Mouse (Mus musculus): Measurements from ENCODE around the gene Rnf224.
A peak's percentile ranks its signal among the peaks of the same experiment; 100 is the strongest.
"Not testable (repeated sequence)": the region's sequence is repeated elsewhere in the genome, so short reads cannot be mapped to it uniquely, and the experiment has no call there.

The Rnf224 gene

GRCm38 (mm10) chr2:25236614-25237013 is at the start of gene Rnf224:
Gene Rnf224, minus strand, starts transcription at chr2:25236787.
- DNase-seq, result no peak

GRCm38 (mm10) chr2:25286314-25286713 is 49.7 kb upstream of the Rnf224 start:
- DNase-seq, result no peak

- DNase-seq, result no peak
Observed at GRCm38 (mm10) chr2:25285551-25285950, 49.0 kb upstream of the Rnf224 start.

GRCm38 (mm10) chr2:25278928-25279882 is 42.6 kb upstream of the Rnf224 start:
- DNase-seq, result no peak

DNA sequence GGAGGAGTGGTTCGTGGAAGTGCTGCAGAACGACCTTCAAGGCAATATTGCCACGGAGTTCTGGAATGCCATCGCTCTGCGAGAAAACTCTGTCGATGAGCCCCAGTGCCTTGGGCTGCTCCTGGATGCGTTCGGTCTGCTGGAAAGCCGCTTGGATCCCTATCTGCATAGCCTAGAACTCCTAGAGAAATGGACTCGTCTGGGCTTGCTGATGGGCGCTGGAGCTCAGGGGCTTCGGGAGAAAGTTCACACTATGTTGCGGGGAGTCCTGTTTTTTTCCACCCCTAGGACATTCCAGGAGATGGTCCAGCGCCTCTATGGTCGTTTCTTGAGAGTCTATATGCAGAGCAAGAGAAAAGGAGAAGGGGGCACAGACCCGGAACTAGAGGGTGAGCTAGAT is 36.4 kb upstream of the Rnf224 start:
- no peak for DNase-seq

DNA sequence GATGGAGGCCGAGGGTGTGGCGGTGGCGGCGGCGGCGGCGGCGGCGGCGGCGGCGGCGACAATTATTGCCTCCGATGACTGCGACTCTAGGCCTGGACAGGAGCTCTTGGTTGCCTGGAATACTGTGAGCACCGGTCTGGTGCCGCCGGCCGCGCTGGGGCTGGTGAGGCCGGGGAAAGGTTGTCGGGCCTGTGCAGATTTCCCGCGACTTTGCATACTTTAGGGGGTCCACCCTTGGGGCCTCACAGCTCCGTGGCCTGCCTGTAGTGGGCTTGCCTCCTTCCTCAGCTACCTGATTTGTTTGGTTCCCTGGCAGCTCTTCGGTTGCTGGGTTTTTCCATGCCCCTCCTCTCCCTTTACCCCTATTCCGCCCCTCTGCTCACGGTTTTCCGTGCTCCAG is 35.9 kb upstream of the Rnf224 start:
- no peak for DNase-seq

DNA sequence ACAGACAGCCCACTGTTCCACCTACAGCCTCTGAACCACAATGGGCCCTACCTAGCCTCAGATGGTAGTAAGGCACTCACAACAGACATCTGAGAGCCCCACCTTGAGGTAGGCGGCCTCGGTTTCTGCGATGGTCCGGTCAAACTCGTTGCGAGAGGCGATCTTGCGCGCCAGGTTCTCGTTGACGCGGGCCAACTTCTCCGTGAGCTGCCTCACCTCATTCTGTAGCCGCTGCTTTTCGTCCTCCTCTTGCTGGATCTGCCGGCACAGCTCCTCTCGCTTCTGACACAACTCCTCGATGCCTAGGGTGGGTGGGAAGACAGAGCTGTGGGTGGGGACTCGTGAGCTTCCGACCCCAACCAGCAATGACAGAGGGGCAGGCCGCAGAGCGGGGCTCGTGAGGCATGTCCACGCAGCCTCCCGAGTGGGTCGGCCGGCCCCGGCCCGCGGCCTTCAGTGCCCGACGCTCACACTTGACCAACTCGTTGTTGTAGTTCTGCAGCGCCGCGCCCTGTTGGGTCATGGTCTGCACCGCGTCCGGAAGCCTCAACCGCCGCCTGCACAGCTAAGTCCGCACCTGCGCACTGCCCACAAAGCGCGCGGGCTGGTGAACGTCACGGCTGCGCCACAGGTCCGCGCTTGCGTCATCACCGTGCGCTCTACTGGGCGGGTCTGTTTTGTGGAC is 35.4 kb upstream of the Rnf224 start, which contains the start of the genes Ssna1 and Anapc2:
TSS of gene Ssna1 (minus strand) at position 612 of the 685 bp plus-strand sequence.
TSS of gene Anapc2 (plus strand) at position 652 of the 685 bp plus-strand sequence.
- DNase-seq, result peak; percentile 97

DNA sequence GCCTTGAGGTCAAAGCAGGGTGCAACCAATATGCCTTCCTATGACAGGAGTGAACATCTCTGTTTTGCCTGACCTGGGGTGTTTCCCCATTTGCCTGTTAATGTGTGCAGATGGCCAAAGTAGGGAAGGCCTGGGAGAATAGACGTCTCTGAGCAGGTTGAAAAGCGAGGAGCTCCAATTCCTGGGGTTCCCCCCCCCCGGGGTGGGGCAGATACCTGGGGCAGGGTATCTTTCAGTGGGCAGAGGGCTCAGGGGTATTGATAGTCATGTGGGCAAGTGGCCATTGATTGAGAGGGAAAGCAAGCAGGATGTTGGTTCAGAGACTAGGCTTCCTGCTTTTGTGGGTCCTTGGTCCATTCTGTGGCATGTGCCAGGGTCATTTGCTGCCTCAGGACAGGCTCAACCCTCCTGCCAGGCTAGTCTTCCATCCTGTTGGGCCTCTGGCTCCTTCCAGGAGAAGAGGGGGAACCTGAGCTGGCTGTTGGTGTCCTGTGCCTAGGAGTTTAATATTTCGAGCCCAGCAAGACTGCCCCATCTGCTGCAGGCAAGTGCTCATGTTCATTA is 31.2 kb upstream of the Rnf224 start:
- DNase-seq, result no peak

DNA sequence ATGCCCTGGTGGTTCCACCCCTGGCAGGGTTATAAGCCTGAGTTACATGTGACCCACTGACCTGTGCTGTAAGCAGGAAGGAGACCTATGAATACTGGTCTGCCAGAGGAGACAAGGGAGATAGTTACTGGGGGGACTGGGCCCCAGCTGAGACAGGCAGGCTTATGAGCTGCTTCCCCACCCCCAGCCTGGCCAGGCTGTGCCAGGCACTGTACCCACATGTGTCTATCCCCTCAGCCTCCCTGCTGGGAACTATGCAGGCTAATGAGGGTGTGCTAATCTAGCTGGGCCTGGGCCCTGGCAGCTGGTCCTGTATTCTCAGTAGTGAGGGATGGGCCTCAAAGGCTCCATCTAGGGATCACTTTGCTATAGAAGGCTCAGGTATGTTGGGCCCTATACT is 30.7 kb upstream of the Rnf224 start:
- DNase-seq, result peak; percentile 88

DNA sequence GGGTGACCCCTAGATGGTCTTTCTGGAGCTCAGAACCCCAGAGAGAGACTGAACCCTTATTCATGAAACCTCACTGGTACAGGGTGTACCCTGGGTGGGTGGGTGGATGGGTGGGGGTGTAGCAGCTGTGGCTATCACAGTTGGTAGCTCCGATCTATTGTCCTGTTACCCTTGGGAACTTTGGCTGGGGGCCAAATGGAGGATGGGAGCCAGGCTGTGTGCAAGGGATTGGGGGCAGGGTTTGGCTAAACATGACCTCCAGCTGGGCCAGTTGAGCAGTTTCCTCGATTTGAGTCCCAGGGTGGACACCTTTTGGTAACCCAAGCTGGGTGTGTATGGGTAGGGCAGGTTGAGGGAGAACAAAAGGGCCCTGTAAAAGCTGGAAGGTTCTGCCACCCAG is 30.1 kb upstream of the Rnf224 start:
- peak; percentile 90 for DNase-seq

DNA sequence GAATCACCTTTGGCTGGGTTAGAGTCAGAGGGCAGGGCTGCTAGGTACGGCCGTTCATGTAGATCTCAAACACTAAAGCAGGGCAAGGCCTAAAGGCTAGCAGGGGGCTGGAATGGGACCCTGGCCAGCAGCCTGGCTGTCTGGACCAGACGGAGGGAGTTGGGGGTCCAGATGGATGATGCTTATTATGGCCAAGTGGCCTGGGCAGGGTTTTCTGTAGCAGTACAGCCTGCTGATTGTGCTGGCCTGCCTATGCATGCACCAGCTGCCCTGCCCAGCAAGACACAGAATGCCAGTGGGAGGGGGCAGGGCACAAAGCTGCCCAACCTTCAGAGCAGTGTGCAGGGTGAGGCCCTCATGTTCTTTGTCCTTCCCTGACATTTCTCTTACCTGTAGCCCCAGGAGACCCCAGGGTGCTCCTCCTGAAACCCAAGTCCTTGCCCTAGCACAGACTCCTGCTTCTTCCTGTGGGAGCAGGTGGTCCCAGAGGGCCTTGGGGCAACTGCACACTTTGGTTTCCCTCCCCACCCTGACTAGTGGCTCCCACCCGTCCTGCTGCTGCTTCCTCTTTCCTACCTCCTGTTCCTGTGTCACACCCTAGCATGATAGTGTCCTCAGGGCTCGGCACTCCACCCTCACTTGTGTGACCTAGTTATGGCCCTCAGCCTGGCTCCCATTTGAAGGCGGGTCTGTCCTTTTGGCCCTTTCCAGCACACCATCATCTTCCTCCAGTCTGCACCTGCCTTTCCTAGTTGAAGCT is 29.5 kb upstream of the Rnf224 start:
- DNase-seq, result peak; percentile 81

DNA sequence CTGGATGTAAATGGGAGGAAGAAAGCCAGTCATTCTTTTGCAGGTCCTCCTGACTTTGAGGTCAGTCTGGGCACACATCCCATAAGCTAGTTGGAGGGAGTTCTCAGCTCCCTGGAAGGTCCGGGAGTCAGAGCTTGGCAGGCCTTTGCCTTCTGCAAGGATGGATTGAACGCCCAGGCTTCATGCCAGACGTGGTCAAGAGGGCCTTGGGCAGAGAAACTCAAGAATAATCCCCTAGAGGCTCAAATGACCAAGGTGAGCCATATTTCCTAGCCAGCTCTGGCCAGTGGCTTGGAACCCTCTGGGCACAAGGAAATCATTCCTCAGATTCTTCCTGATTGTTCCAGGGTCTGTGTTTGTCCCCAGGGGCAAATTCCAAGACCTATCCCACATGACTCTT is 28.3 kb upstream of the Rnf224 start:
- no peak for DNase-seq

DNA sequence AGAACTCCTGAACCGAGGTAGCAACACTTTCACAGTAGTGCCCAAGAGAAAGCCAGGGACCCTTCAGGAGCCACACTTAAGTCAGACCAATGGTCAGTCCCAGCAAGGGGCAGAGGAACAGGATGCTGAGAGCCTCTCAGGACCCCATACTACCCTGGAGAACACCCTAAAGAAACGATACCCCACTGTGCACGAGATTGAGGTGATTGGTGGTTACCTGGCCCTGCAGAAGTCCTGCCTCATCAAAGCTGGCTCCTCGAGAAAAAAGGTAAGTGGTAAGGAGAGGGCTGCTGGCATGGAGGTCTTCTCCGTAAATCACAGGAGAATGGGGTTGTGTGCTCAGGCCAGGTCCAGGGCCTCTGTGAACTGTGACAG is 27.7 kb upstream of the Rnf224 start:
- DNase-seq, result no peak

DNA sequence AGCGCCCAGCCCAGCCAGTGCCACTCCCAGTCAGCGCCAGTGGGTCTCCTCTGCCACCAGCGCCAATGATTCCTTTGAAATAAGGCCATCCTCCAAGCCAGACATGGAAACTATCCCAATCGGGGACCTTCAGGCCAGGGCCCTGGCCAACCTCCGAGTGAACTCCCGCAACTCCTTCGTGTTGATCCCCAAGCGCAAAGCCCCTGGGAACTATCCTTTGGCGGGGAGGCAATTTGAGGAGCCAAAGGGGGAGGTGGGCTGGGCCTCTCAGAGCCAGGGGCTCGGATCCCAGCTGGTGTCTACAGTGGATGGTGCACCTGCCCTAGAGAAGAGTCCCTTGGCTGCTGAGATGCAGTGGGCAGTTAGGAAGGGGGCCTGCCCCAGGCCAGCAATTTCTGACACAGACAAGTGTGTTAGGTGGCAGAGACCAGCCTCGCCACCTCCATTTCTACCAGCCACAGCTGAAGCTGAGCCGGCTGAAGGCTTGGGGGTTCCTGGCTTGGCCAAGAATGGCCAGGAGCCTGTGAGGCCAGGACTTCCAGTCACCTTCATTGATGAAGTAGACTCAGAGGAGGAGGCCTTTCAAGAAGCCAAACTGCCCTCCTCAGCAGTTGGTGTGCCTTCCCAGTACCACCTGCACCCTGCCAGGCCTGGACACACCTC is 27.2 kb upstream of the Rnf224 start:
- no peak for DNase-seq

DNA sequence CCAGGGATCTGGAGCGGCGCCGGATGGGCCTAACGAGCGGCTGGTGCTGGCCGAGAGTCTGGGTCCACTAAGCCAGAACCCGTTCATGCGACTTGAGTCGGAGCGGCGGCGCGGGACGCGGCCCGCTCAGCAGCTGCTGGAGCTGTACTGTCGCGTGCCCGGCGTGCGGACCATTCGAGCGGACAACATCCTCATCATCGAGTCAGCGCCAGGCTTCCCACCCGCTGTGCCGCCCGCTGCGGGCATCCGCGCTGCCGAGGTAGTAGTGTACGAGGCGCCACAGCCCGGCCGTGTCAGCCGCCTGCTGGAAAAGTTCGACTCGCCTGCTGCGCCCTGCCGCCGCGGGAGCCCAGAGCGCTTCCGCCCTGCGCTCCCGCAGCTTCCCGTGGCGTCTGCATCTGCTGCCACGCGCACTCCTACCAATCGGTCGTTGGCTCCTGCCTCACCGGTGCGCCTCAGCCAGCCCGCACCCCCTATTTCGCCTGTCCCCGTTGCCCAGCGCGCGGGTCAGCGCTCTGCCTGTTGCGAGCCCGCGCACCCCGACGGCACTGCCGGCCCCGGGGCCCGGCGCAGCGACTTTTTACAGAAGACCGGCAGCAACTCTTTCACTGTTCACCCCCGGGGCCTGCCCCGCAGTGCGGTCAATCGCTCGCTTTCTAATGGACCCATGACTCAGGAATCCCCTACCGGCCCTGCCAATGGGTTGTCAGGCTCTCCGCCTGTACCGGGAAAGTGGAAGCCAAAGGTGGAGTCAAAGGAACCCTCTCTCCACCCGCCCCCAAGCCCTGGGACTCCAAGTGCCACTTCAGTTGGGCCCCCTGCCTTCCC is 26.4 kb upstream of the Rnf224 start:
- DNase-seq, result no peak

- DNase-seq, result peak; percentile 98
Observed at GRCm38 (mm10) chr2:25262291-25262767, 25.7 kb upstream of the Rnf224 start, which contains the start of gene Tprn. Gene Tprn, plus strand, starts transcription at chr2:25262618.

DNA sequence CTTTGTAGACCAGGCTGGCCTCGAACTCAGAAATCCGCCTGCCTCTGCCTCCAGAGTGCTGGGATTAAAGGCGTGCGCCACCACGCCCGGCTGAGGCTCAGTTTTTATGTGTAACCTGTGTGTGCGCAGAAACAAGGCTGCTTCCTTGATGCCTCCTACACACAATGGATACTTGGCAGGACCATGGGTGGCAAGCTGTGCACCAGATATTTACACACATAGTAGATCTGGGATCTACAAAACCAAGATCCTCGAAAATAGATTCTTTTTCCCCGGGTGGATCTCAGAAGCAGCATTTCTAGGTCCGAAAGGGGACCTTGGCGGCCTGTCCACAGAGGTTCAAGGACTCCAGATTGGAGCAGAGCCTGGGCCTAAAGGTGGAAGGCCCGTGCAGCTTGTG is 25.3 kb upstream of the Rnf224 start:
- peak; percentile 70 for DNase-seq

GRCm38 (mm10) chr2:25258887-25259286 is 22.3 kb upstream of the Rnf224 start:
- DNase-seq, result no peak

DNA sequence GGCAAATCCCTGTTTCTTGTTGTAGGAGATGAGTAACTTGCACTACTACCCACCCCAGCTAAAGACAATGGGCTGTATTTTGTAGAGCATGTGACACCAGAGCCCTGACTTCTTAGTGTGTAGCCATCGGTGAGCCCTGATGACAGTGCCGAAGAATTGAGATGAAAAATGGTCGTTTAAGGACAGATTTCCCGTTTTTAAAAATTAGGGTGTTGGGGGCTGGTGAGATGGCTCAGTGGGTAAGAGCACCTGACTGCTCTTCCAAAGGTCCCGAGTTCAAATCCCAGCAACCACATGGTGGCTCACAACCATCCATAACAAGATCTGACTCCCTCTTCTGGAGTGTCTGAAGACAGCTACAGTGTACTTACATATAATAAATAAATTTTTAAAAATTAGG is 20.7 kb upstream of the Rnf224 start:
- DNase-seq, result not testable (repeated sequence)

DNA sequence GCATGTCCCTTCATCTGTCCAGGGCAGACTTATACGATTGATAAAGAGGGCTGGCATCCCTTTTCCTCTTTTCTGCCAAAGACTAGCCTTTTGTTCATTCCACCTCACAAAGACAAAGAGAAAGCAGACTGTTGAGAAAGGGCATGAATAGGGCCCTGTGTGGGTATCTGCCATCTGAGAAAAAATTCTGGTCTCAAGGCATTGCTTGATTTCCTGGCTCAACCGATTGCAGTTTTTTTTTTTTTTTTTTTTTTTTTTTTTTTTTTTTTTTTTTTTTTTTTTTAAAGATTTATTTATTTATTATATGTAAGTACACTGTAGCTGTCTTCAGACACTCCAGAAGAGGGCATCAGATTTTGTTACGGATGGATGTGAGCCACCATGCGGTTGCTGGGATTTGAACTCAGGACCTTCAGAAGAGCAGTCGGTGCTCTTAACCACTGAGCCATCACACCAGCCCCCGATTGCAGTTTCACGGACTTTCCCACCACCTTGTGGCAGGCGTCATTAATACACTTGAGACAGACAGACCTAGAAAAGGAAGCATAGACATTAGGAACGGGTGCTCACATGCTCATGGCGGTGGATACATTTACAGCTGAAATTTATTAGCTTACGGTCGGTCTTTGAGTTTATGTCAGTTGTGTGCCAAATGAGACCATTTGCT is 20.0 kb upstream of the Rnf224 start:
- DNase-seq, result not testable (repeated sequence)
